Mouse (Mus musculus): ENCODE data around the gene Cnbd2. TPM values are rescaled to one million over a fixed set of nuclear protein-coding genes. Genes with fewer than 3 reads are reported as not detected.

The Cnbd2 gene
- polyA plus RNA-seq, 3 experiments from 2014 or later, result 5.3 to 7.5 (median 5.8) TPM

GRCm38 (mm10) chr2:156311841-156312291, 233 bp upstream of the Cnbd2 start:
- peak; percentile 24 for ATAC-seq

GRCm38 (mm10) chr2:156313153-156313552, 1.1 kb downstream of the Cnbd2 start:
- no peak for ATAC-seq

- no peak for ATAC-seq
Measured at GRCm38 (mm10) chr2:156314811-156315210, 2.7 kb downstream of the Cnbd2 start.

GRCm38 (mm10) chr2:156318491-156318890, 6.4 kb downstream of the Cnbd2 start:
- no peak for ATAC-seq

- ATAC-seq, result no peak
Measured at GRCm38 (mm10) chr2:156321538-156321937, 9.4 kb downstream of the Cnbd2 start.

GRCm38 (mm10) chr2:156324116-156324588, 12.1 kb downstream of the Cnbd2 start:
- no peak for ATAC-seq

- ATAC-seq, result no peak
Measured at GRCm38 (mm10) chr2:156324681-156325080, 12.6 kb downstream of the Cnbd2 start.

- ATAC-seq, result no peak
Measured at GRCm38 (mm10) chr2:156330681-156331080, 18.6 kb downstream of the Cnbd2 start.

- ATAC-seq, result no peak
Measured at GRCm38 (mm10) chr2:156331446-156331965, 19.4 kb downstream of the Cnbd2 start.

- ATAC-seq, result no peak
Measured at GRCm38 (mm10) chr2:156340078-156340477, 28.0 kb downstream of the Cnbd2 start.

GRCm38 (mm10) chr2:156344775-156345532, 32.9 kb downstream of the Cnbd2 start:
- no peak for ATAC-seq

GRCm38 (mm10) chr2:156348812-156349211, 36.7 kb downstream of the Cnbd2 start:
- ATAC-seq, result no peak

- ATAC-seq, result no peak
Measured at GRCm38 (mm10) chr2:156349286-156349848, 37.3 kb downstream of the Cnbd2 start.

GRCm38 (mm10) chr2:156351243-156351642, 39.1 kb downstream of the Cnbd2 start:
- no peak for ATAC-seq

- no peak for ATAC-seq
Measured at GRCm38 (mm10) chr2:156352413-156353165, 40.5 kb downstream of the Cnbd2 start.

- ATAC-seq, result no peak
Measured at GRCm38 (mm10) chr2:156353265-156353692, 41.2 kb downstream of the Cnbd2 start.

GRCm38 (mm10) chr2:156356031-156356430, 43.9 kb downstream of the Cnbd2 start:
- no peak for ATAC-seq

GRCm38 (mm10) chr2:156368465-156368864, 56.4 kb downstream of the Cnbd2 start:
- ATAC-seq, result no peak

- no peak for ATAC-seq
Measured at GRCm38 (mm10) chr2:156370896-156371295, 58.8 kb downstream of the Cnbd2 start.

- ATAC-seq, result no peak
Measured at GRCm38 (mm10) chr2:156376956-156377355, 64.9 kb downstream of the Cnbd2 start.

- ATAC-seq, result no peak
Measured at GRCm38 (mm10) chr2:156379929-156380328, 67.8 kb downstream of the Cnbd2 start.

- ATAC-seq, result no peak
Measured at GRCm38 (mm10) chr2:156381350-156381749, 69.3 kb downstream of the Cnbd2 start.
